Mouse (Mus musculus): Measurements from ENCODE around the gene Ppp2r3d.

- no peak for TF ChIP-seq CTCF (IDR thresholded peaks at IDR 0.05; ENCODE audit: borderline replicate concordance, extremely low read depth, insufficient read depth, insufficient read length)
- TF ChIP-seq POLR2A (IDR thresholded peaks at IDR 0.05; ENCODE audit: borderline replicate concordance, extremely low read depth, insufficient read depth, insufficient read length, poor library complexity, severe bottlenecking): no peak
Measured at GRCm38 (mm10) chr9:124408564-124408963, 68.1 kb downstream of the Ppp2r3d start.
